Mouse (Mus musculus) ovary, postnatal 14 days (tissue): Measurements from ENCODE around the gene Eml1.

Source experiments
- DNase-seq: peaks from one replicate; pipeline ENCODE4 v3.0.0; 2022; ENCODE audit warnings: low spot score

Gene Eml1

DNA sequence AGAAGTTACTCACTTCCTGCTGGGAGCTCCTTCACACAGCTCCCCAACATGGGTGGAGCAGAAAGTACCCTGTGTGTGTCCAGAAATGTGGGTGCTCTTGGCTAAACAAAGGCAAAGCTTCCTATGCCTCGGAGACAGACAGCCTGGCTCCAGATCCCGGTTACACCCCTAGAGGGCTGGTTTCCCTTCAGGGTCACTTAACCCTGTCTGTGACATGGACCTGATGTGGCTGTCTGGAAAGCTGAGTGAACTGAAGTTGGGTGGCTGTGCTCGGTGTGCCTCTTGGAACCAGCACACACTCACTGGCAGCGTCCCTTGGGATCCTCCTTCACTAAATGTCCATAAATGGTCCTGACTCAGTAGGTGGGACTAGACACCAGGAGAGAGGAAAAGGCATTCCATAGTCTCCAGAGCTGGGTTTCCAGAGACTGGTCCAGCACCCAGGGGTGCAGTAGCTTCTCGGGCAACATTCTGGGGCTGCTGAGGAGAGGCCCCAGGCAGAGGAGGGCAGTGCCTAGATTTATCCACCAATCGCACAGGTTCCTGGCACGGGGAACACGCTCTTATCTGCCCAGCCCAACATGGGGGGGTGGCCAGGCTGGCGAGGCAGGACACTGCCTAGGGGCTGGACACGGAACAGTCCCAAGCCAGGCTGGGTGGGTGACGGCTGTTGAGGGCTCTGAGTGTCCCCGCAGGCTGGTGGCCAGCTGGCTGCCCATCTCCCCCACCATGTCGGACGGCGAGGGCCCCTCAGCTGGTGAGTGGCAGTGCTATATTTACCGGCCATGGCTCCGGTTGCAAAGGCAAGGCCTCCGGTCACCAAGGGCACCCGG lies at the start of gene Eml1:
Gene Eml1, plus strand, starts transcription at position 362 of the 833 bp plus-strand sequence.
- no peak for DNase-seq

DNA sequence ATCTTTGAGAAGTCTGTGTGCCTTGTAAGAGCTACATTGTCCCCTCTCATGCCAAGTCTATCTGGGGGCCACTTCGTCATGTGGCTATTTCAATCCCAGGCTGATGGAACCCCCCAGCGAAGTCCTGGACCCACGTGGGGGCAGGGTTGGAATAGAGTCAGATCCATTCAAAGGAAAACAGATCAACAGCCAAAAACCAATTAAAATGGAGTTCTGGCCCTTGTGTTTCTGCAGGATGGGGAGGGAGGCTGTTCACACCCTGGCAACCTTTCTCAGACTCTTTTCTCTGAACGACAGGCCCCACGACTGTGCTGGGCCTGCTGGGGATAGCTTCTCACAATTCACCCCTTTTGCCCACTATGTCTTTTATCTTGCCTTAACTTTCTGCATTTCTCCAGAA lies 44.4 kb upstream of the Eml1 start:
- DNase-seq = no peak

DNA sequence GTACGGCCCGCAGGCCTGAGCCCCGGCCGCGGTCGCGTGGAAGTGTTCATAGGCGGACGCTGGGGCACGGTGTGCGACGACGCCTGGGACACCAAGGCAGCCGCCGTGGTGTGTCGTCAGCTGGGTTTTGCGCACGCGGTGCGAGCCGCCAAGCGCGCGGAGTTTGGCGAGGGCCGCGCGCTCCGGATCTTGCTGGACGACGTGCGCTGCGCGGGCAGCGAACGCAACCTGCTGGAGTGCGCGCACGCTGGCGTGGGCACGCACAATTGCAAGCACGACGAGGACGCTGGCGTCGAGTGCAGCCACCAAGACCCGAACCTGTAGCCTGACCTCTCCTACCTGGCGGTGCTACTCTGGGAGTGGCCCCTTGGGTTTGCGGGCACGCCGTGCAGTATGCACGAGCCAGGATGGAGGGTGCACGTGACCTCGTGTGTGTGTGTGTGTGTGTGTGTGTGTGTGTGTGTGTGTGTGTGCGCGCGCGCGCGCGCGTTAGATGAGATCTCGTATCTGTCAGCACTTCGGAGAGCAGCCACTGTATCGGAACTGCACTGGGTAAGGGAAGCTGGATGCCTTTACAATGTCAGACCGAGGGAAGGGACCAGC lies 42.8 kb upstream of the Eml1 start:
- DNase-seq = no peak

DNA sequence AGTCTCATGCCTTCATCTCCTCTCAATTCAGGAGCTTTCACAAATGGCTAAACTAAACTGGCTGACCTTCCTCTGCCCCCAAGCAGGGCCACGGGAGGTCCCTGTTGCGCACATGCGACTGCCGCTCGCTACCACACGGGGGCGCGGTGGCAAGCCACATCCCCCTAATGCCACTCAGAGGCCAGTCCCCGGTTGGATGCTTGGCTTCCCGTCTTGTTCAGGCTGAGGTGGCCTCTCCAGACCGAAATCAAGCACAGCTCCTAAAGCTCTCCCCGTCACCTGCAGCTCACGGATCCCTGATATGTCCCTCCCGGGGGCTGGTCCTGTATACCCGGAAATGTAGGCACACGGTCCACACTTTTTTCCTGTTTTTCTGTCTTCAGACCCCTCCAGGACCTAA lies 37.7 kb upstream of the Eml1 start:
- DNase-seq = peak; percentile 84

DNA sequence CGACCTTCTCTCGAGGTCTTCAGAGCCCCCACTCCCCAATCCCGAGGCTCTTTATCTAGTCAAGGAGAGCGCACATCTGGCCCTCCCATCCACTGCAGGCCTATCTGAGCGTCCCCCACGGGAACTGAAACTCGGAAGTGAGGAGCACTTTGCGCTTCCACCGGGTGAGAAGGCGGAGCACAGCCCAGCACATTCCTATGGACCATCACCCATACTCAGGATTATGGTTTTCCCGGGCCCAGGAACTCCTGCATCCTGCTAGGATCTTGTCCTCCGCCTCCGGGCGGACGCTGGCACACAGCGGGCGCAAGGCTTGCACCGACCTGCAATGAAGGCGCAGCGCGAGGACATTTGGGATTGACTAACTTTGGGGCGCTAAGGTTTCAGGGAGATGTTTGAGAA lies 37.3 kb upstream of the Eml1 start:
- DNase-seq = no peak

DNA sequence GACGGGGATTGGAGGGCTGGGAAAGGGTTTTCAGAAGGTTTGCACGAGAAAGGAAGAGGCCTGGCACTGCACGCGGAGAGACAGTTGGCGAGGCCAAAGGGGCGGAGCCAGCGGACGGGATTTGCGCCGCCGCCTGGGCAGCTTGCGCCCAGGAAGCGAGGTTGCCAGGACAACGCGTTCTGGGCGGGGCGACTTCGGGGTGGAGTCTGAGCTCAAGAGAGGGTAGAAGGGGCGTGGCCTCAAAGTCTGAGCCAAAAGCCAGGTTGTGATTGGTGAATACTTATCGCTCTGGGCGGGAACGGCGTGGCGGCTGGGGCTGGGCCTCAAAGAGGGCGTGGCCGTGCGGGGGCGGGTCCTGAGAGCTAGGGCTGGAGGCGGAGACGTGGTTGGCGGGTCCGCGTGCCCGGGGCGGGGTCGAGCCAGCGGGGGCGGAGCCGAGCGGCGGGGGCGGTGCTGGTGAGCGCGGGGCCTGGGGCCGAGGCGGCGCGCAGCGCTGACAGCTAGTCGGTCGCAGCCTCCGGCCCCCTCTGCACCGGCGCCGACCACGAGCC lies 36.8 kb upstream of the Eml1 start, which contains the start of gene Cyp46a1:
Gene Cyp46a1, plus strand, starts transcription at position 487 of the 551 bp plus-strand sequence.
- DNase-seq = peak; percentile 99

DNA sequence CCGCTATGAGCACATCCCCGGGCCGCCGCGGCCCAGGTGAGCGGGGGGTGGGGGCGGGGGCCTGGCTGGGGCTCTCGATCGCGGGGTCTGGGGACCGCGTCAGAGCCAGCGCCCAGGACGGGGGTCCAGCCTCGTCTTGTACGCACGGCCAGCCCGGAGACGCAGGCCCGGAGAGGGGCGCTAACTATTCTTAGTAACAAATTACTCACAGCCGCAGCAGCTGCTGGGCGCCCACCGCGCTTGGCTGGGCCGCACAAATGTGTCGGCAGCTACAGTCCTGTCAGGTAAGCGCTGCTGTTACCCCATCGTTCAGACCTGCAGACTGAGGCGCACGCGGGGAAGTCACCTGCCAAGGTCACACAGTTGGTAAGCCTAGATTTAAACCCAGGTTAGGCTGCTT lies 36.2 kb upstream of the Eml1 start:
- no peak for DNase-seq

DNA sequence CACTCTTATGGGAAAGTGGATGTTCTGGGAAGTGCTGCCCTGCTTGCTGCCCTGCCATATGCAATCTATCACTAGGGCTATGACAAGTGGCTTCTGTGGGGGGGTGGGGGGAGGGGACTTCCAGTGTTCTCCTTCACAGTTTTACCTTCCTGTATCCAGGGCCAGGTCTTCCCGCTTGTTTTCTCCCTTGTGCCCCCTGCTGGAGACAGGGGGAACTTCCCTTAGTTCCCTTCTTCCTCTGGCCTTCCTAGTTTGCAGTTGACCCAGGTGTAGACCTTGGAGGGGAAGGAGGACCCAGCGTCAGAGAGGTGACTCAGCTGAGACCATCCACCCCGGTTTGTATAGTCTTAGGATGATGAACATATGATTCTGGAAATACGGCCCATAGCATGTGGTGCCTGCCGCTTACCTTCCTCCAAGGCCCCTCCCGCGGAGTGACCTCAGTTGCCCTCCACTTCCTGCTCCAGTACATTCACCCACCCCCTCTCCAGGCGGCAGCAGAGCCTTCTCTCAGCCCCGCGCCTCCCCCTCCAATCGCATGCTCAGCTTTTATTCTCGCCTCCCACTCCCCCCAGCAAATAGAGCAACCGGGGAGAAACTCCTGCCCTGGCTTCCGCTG lies 32.1 kb upstream of the Eml1 start:
- peak; percentile 24 for DNase-seq

DNA sequence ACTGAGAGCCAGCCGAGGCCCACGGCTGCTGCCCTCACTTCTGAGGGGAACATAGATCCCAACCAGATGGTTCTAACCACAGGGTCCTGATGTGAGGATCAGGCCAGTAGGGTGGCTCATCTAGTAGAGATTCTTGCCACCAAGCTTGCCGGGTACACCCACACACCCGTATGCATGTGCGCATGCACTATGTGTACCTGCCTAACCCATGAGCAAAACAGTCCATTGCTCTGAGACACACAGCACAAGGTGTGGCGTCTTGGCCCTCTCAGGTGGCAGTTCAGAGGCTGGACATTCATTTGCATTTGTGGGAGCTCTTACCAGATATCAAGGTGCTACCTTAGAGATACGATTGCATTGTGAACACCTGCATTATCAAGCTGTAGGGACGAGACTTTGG lies 22.6 kb upstream of the Eml1 start:
- no peak for DNase-seq

DNA sequence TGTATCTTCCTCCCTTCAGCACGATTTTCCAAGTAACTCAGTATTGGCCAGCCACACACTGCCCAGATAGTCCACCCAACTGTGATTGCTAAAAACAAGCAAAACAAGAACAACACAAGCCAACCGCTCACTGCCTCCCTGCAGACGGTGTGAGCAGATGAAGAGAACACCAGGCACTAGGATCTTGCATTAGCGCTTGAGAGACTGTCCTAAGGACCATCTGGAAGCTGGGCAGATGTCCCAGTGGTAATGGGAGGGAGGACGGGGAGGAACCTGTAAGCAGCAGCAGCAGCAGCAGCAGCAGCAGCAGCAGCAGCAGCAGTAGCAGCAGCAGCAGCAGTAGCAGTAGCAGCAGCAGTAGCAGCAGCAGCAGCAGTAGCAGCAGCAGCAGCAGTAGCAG lies 21.7 kb upstream of the Eml1 start:
- DNase-seq = no peak

DNA sequence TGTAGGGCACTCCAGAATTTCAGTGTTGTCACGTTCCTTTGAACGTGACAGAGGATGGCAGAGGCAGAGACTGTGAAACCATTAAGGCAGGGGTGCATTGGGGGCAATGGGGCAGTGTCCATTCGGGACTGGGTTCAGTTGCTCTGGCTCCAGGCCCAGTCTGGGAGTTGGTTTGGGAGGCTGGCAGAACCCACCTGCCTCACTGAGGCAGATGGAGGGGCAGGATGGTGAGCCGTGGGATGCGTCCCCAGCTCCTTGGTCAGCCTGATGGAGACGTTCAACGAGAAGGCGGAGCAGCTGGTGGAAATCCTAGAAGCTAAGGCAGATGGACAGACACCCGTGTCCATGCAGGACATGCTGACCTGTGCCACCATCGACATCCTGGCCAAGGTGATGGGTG lies 19.8 kb upstream of the Eml1 start:
- DNase-seq = no peak

DNA sequence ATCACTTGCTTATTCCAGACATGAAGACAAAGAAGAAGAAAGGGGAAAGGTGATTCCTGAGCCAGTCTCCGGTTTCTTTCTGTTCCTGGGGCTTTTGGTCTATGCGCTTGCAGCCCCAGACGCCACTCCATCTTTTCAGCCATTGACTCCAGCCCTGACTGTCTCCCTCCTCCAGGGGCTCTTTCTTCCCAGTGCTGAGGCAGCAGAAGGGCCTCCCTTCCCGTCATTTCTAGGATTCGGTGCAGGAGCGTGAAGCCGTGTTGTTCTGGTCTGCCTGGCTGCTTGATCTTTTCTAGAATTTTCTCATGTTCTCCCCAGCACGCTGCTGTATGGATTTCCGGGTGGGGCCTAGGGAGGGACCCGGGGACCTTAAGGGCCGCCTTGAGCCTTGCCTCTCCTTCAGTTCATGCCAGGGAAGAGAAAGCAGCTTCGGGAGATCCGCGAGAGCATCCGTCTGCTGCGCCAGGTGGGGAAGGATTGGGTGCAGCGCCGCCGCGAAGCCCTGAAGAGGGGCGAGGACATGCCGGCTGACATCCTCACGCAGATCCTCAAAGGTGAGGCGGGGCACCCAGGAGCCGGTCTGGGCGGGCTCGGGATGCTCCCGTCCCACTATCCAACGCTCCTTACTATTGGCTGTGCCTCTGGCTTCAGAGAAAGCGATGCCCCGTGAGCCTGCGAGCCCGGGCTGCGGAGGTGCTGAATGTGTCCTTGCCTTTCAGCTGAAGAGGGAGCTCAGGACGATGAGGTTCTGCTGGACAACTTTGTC lies 18.2 kb upstream of the Eml1 start:
- DNase-seq = no peak

DNA sequence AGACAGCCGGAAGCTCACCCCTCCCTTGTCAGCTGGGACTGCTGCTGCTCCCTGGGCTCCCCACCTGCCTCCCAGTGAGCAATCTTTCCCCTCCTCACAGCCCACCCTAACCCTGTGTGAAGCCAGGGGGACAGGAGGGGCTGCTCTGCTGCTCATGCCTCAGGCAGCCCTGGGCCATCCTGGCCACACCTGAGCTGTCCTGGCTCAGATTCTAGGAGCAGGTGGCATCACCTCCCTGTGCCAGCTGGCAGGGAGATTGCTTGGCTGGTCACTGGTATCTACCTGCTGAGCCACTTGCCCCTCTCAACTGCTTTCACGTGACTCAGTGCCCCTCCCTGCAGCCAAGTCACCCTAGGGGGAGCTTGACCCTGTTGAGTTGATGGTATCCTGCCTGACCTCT lies 16.5 kb upstream of the Eml1 start:
- DNase-seq = no peak

DNA sequence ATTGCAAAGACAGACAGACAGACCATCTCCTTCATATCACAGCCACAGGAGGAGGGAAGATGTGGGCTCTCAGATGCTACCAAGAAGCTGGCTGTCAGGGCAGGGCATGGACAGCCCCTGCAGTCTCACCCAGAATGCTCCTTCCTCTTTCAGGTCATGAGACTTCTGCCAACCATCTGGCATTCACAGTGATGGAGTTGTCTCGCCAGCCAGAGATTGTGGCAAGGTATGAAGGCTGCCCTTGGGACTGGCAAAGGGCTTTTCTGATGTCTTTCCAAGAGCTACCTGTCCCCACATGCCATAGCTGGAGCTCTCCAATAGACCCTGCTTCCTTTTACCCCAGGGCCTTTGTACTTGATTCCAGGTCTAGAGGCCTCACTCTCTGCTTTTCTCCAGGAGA lies 15.5 kb upstream of the Eml1 start:
- DNase-seq = no peak

DNA sequence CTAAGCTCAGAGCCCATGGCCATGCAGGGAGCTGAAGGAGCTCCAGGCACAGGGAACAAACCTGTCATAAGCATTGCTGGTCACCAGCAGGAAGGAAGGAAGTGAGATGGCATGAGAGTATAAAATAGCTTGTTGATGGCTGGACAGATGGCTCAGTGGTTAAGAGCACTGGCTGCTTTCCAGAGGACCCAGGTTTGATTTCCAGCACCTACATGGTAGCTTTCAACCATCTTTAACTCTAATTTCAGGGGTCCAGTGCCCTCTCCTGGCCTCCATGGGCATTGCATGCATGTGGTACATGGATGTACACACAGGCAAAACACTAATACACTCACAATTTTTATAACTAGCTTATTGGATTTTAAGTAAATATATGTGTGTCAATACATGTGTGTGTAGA lies 14.8 kb upstream of the Eml1 start:
- no peak for DNase-seq

DNA sequence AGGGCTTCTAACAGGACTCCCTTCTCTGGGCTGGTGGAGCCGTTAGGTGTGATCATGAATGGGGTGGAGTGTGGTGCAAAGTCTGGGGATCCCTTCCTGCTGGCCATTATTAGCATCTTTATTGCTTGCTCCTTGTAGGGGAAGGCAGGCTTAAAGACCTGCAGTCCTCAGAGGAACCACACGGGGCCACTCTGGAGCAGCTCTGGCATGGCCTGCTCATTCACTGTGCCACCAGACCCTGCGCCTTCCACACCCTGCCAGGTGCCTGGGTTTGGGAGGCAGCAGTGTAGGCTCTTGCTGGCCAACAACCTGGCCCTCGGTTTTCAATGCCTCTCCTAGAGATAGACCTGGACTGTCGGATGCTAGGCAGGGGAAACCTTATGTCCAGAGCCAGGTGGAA lies 7.0 kb upstream of the Eml1 start:
- peak; percentile 83 for DNase-seq

DNA sequence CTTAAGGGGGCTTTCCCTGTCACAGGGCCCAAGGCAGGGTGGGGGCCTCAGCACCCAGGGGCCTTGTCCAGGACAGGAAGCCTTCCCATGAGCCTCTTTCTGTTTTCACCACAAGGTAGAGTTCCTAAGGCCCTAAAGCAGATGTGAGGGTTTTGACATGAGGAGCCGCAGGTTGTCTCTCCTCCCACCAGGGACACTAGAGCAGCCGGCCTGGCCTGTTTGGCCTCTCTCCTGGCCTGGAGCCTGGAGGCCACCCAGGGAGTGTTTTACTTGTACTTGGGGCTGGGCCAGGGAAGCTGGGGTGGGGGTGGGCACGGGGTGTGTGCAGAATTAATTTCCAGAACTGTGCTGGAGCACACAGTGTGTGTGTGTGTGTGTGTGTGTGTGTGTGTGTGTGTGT lies 5.4 kb upstream of the Eml1 start:
- peak; percentile 72 for DNase-seq

DNA sequence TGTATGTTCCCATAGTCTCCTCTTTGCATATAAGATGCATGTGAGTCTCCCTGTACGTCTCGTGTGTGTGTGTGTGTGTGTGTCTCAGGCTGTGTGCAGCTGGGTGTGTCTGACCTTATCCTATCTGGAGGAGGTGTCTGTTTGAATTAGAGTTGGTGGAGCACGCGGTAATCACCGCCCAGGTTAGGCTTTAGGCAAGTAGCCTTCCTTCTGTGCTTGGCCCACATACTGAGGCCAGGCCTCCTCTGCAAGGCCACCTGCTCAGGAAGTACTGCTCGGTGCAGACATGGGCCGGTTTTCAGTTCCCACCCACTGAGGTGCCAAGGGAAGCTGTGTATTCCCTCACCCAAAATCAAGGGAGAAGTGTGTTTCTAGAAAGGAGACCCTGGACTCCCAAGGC lies 4.9 kb upstream of the Eml1 start:
- no peak for DNase-seq

DNA sequence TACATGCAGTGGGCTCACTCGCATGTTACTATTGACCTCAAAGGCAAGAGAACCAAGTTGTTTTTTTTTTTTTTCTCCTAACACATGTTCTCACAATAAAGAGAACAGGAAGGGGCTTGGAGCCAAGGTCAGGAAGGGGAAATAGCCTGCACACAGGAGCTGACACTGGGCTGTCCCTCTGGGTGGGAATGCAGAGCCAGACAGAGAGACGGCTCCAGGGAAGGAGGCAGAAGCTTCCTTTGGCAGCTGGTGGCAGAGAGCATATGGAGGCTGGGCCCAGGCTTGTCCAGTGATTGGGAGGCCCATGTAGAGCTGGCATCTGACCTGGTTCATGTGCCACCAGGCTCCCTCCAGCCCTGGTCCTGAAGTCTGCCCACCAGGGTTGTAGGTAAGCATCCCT lies 2.8 kb upstream of the Eml1 start:
- no peak for DNase-seq

DNA sequence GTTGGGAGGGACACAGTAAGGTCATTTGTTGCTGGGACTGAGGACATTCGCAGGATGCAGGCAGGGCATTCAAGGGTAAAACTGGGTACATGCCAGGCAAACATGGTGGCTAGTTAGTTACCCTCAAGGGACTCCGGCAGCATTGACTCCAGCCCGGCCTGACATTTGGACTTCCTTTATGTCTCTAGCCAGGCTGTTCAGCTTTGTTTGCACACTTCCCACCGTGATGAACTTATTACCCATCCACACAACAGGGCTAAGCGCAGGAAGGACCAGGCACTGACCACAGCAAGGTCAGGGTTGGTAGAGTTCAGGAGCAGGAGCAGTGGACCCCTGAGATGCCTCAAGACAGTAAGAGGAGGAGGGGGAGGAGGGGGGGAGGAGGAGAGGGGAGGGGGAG lies 1.8 kb upstream of the Eml1 start:
- DNase-seq = no peak

DNA sequence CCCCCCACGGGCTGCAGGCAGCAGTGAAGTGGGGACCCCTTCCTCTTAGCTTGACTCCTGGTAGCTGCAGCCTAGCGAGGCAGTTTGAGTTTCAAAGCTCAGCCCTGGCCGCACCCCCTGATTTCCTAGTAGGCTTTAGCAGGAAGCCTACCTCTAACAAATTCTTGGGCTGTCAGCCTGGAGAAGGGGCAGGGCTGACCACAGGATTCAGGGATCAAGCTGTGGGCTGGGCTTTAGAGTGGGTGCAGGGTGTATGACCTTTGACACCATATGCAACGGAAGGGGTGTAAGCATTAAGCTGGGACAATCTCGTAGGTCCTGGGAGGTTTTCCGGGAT lies 640 bp downstream of the Eml1 start:
- DNase-seq = no peak

DNA sequence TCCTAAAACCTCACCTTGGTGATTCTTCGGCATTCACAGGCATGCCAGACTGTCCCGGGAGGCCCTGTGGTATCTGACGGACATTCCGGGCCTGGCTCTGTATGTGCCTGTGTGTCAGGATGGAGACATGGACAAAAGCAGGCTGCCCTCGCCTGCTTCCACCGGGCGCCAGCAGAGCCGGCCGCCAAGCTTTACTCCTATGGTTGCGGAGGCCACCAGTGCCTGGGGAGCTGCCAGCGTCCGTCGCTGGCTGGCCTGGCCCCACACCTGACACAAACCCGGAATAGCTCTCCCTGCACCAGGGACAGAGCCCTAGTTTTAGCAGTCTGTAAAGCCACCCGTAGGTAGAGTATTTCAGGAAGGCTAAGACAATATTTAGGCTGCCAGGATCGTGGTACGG lies 1.5 kb downstream of the Eml1 start:
- DNase-seq = no peak

DNA sequence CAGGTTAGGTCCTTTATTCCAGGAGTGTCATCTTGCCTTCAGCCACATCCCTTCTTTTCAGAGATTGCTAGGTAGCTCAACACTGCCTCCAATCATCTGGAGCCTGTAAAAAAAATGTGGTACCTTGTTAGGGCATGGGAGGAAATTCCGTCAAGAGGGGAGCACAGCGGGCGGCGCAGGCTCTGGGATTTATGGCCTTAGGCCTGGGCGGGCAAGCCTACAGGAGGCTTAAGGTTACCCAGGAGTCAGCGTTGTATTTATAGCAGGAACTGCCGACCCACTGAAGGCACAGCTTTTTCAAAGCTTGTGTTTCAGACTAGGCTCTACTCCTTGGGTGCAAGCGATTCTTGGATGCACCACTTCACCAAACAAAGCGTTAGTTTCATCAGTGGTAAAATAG lies 2.9 kb downstream of the Eml1 start:
- DNase-seq = no peak
